8 mouse cellular contexts compared by ENCODE assay signal in the genomic region with DNA sequence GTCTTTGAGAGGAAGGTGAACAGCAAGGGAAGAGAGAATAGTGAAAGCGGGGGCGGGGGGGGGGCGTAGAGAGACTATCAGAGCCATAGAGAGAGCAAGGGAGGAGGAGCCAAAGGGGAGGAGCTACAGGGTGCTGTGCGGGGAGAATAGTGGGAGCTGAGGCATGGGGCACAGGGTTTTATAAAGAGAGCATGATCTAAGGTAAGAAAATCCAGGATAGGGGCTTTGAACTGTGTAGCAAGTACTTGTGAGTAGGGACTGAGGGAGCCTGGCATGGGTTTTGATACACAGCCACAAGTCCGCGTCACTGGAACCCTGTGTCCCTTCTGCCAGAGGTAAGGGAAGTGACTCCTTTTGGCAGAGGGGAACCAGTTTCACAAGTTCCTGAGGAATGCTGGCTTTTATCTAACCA. TPM values are rescaled to one million over a fixed set of nuclear protein-coding genes. Genes with fewer than 3 reads are reported as not detected.
DNase-seq lines count a peak whose midpoint lies in the region; ATAC-seq lines count a peak whose summit lies in the region.

No protein-coding gene starts in this region.

- no peaks in the 10 kb centered on the region for H3K9me3 ChIP-seq in intestine, embryonic 15.5 days

- H3K27me3 ChIP-seq in intestine, embryonic 15.5 days (replicated peaks), result no peaks in the 10 kb centered on the region

- H3K36me3 ChIP-seq in intestine, embryonic 15.5 days, result no peaks in the 10 kb centered on the region

- WGBS in intestine, embryonic 15.5 days, result 13% methylated on average over 6 of the region's 6 CpGs

- peak overlapping the region; percentile 18; the same call in 1 of the 2 replicates for H3K4me3 ChIP-seq in intestine, embryonic 15.5 days (replicated peaks)

- peak overlapping the region; percentile 58; the same call in 1 of the 2 replicates for H3K27ac ChIP-seq in intestine, embryonic 15.5 days

- 0 out of 2 replicates have a peak overlapping the region, but pooled peaks have one; percentile 6 for H3K9ac ChIP-seq in intestine, embryonic 15.5 days

- DNase-seq in cerebellum, postnatal 10 days, result peak; percentile 25 to 29
- DNase-seq in cerebellum, adult 8-10 months, result no peak
- peak; percentile 71 to 80 for DNase-seq in heart, adult 18-20 months
- peak; percentile 82 to 91 for DNase-seq in lung, adult 18-20 months
- DNase-seq in right cerebral cortex, adult 18-20 months, result no peak

- H3K4me2 ChIP-seq in intestine, embryonic 15.5 days (replicated peaks), result peak overlapping the region; percentile 58

- H3K4me1 ChIP-seq in intestine, embryonic 15.5 days (replicated peaks), result peaks cover 19% of the 10 kb centered on the region; the same call in 1 of the 2 replicates

- peak; percentile 73 for ATAC-seq in activated CD4-positive, CD25-positive, alpha-beta regulatory T cell, adult 4 months
- ATAC-seq in intestine, embryonic 15.5 days, result peak; percentile 53
- peak; percentile 53; the same call in 1 of the 2 replicates for ATAC-seq in neutrophil, adult 5-6 weeks (ENCODE audit: extremely low read depth, insufficient number of reproducible peaks, low FRiP score, poor library complexity, severe bottlenecking)

RNA-seq across cellular contexts. Expression of gene Agps, which starts 54.9 kb away (rescaled TPM):
- 10 to 100 TPM; 17.2 to 20.0 TPM for polyA plus RNA-seq in activated CD4-positive, CD25-positive, alpha-beta regulatory T cell, adult 4 months (2017; shearing (Covaris generic))
- 10 to 100 TPM; 32.4 to 33.7 TPM for total RNA-seq in heart, adult 18-20 months (2021)
- polyA plus RNA-seq in intestine, embryonic 15.5 days (2015; fragmentation: Nextera tagmentation; extraction: Ambion mirVana), result 29.3 and 32.9 TPM in 2 replicates
- total RNA-seq in neutrophil, adult 5-6 weeks (2017), result 42.1 and 46.0 TPM in 2 replicates

Comparison
In these comparisons a context has a peak if more than half of its experiments do, and no peak if none do; other contexts are left out.
1. DNase-seq: peak in cerebellum, postnatal 10 days (2 of 2), heart, adult 18-20 months (2 of 2) and lung, adult 18-20 months (2 of 2); none in cerebellum, adult 8-10 months (single experiment) and right cerebral cortex, adult 18-20 months (single experiment).
2. Peak in every context shown above with its lines, with median percentiles within 50 percentile points of each other: ATAC-seq.